Mouse (Mus musculus): ENCODE results near the gene Grem1. TPM values are rescaled to one million over a fixed set of nuclear protein-coding genes. Genes with fewer than 3 reads are reported as not detected.

Grem1 gene
- total and polyA plus RNA-seq, 3 experiments: not detected

DNA sequence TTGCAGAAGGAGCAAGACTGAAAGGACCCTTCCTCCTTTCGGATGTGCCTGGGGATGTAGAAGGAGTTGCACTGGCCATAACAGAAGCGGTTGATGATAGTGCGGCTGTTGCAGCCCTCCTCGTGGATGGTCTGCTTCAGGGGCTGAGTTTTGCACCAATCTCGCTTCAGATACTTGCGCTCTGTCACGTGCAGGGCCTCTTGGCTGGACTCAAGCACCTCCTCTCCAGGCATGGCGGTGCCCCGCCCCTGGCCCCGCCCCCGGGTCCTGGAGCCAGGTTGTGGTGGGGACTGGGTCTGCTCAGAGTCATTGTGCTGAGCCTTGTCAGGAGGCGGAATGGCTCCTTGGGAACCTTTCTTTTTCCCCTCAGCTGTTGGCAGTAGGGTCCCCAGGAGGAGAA is 8.7 kb downstream of the Grem1 start:
- Histone ChIP-seq H3K27me3 (replicated peaks) (no peaks in the 10 kb centered on the region), H3K9ac (ENCODE audit: insufficient read depth, low read depth) (no peak overlapping the region), H3K4me1 (ENCODE audit: control insufficient read depth in 1 of 2, insufficient read depth in 2 of 2) (no peaks in the 10 kb centered on the region), H3K4me3 (replicated peaks in 1 of 3; ENCODE audit: low read depth in 2 of 3, low read length in 2 of 3, poor library complexity in 1 of 3) (no peak overlapping the region), H3K79me2 (replicated peaks; ENCODE audit: control insufficient read depth, extremely low read depth, insufficient read depth, poor library complexity, severe bottlenecking) (no peaks in the 10 kb centered on the region), H3K9me3 (replicated peaks; ENCODE audit: low read length) (no peaks in the 10 kb centered on the region), H3K36me3 (replicated peaks in 1 of 2; ENCODE audit: control insufficient read depth in 1 of 2, insufficient read depth in 1 of 2, low read length in 1 of 2) (no peaks in the 10 kb centered on the region), H3K27ac (ENCODE audit: insufficient read depth, low read depth) (no peak overlapping the region), H3K4me2 (ENCODE audit: insufficient read depth, low read depth, poor library complexity, severe bottlenecking) (no peak overlapping the region)
- dilution Hi-C loops (cut with MboI; ENCODE audit: extremely low pct_ligation_motif_present, extremely low pct_unique_long_range_greater_than_20kb, low sequenced_read_pairs): no loop called here
- in situ Hi-C loops (cut with MboI; ENCODE audit: low pct_ligation_motif_present, low pct_unique_long_range_greater_than_20kb, low sequenced_read_pairs): no loop called here
- no peak for TF ChIP-seq TBP (conservative IDR thresholded peaks at IDR 0.05; ENCODE audit: low read depth, low read length)
- TF ChIP-seq USF1 (IDR thresholded peaks at IDR 0.05; ENCODE audit: low read depth, low read length): no peak
- TF ChIP-seq MAFK (IDR thresholded peaks at IDR 0.05; ENCODE audit: insufficient replicate concordance, low read length): no peak
- TF ChIP-seq E2F4 (IDR thresholded peaks at IDR 0.05; ENCODE audit: insufficient replicate concordance, low read depth, low read length): no peak
- no peak for TF ChIP-seq UBTF (IDR thresholded peaks at IDR 0.05; ENCODE audit: low read depth, low read length)
- no peak for TF ChIP-seq NELFE (IDR thresholded peaks at IDR 0.05; ENCODE audit: low read depth, low read length)
- TF ChIP-seq ELF1 (IDR thresholded peaks at IDR 0.05; ENCODE audit: low read depth, low read length): no peak
- TF ChIP-seq ZC3H11A (IDR thresholded peaks at IDR 0.05; ENCODE audit: low read depth, low read length): no peak
- TF ChIP-seq MEF2A (IDR thresholded peaks at IDR 0.05; ENCODE audit: borderline replicate concordance, low read depth, low read length): no peak
- TF ChIP-seq IRF4 (IDR thresholded peaks at IDR 0.05; ENCODE audit: low read depth, low read length): no peak
- TF ChIP-seq CHD2 (IDR thresholded peaks at IDR 0.05; ENCODE audit: low read length): no peak
- no peak for TF ChIP-seq HCFC1 (IDR thresholded peaks at IDR 0.05; ENCODE audit: low read depth, low read length)
- DNase-seq (ENCODE audit: extremely low read depth): no peak

DNA sequence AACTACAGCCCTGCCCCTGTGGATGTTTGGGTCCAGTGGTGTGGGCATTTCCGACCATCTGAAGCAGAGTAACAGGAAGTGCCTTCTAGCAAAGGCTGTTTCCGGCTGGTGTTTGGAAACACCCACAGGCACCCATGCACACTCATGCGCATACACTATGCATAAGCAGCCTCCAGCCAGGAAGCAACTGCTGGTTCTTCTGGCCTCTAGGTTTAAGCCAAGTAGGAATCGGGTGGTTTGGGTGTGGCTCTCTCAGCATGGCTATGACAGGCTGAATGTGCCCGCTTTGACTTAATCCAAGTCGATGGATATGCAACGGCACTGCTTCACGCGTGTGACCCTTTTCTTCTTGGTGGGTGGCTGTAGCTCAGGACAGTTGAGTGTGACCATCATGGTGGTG is 9.1 kb downstream of the Grem1 start:
- H3K27ac ChIP-seq (ENCODE audit: insufficient read depth, low read depth): no peak overlapping the region
- H3K27me3 ChIP-seq (replicated peaks): no peaks in the 10 kb centered on the region
- no peak overlapping the region for H3K9ac ChIP-seq (ENCODE audit: insufficient read depth, low read depth)
- TF ChIP-seq ZKSCAN1 (IDR thresholded peaks at IDR 0.05; ENCODE audit: borderline replicate concordance, low read depth, low read length): no peak
- no peak for TF ChIP-seq CHD2 (IDR thresholded peaks at IDR 0.05; ENCODE audit: low read length)
- no peak for TF ChIP-seq POLR2AphosphoS2 (IDR thresholded peaks at IDR 0.05; ENCODE audit: low read depth, low read length)
- TF ChIP-seq NELFE (IDR thresholded peaks at IDR 0.05; ENCODE audit: low read depth, low read length): no peak
- TF ChIP-seq POLR2A (IDR thresholded peaks at IDR 0.05; ENCODE audit: low read depth, low read length): no peak
- TF ChIP-seq MEF2A (IDR thresholded peaks at IDR 0.05; ENCODE audit: borderline replicate concordance, low read depth, low read length): no peak
- no peak for TF ChIP-seq NRF1 (IDR thresholded peaks at IDR 0.05; ENCODE audit: low read depth, low read length)
- no peak for TF ChIP-seq RAD21 (IDR thresholded peaks at IDR 0.05; ENCODE audit: low read depth, low read length)
- TF ChIP-seq MAZ (IDR thresholded peaks at IDR 0.05; ENCODE audit: low read depth, low read length): no peak
- DNase-seq (ENCODE audit: extremely low read depth): peak; percentile 0
- H3K4me1 ChIP-seq (ENCODE audit: control insufficient read depth in 1 of 2, insufficient read depth in 2 of 2): no peaks in the 10 kb centered on the region
- no peak overlapping the region for H3K4me2 ChIP-seq (ENCODE audit: insufficient read depth, low read depth, poor library complexity, severe bottlenecking)
- no peaks in the 10 kb centered on the region for H3K36me3 ChIP-seq (replicated peaks in 1 of 2; ENCODE audit: control insufficient read depth in 1 of 2, insufficient read depth in 1 of 2, low read length in 1 of 2)
- in situ Hi-C loops (cut with MboI; ENCODE audit: low pct_ligation_motif_present, low pct_unique_long_range_greater_than_20kb, low sequenced_read_pairs): no loop called here
- no peaks in the 10 kb centered on the region for H3K79me2 ChIP-seq (replicated peaks; ENCODE audit: control insufficient read depth, extremely low read depth, insufficient read depth, poor library complexity, severe bottlenecking)
- dilution Hi-C loops (cut with MboI; ENCODE audit: extremely low pct_ligation_motif_present, extremely low pct_unique_long_range_greater_than_20kb, low sequenced_read_pairs): no loop called here
- H3K9me3 ChIP-seq (replicated peaks; ENCODE audit: low read length): no peaks in the 10 kb centered on the region
- no peak overlapping the region for H3K4me3 ChIP-seq (replicated peaks in 1 of 3; ENCODE audit: low read depth in 2 of 3, low read length in 2 of 3, poor library complexity in 1 of 3)
